Mouse (Mus musculus) embryonic facial prominence, embryonic 10.5 days (tissue): ENCODE measurements at regions not wholly inside any gene's neighbourhood (a gene's known extent, or its start where the extent isn't known, plus 50 kb on each side); places are given as distances from the start of the nearest gene placed in this dataset.

Experiments used
- DNase-seq: peaks from one replicate; pipeline ENCODE4 v3.0.0-alpha.2; 2017; ENCODE audit warnings: low spot score
- H3K27ac ChIP-seq: fragments of 300-500 bp; sonication (generic); replicated peaks from 2 replicates; pipeline ENCODE4 v1.5.1; 2016; ENCODE audit warnings: mild to moderate bottlenecking
- H3K27me3 ChIP-seq: fragments of 300-500 bp; sonication (generic); replicated peaks from 2 replicates; pipeline ENCODE4 v1.6.1; 2016; ENCODE audit warnings: low read depth, mild to moderate bottlenecking; ENCODE audit not compliant: poor library complexity, severe bottlenecking
- H3K36me3 ChIP-seq: fragments of 300-500 bp; sonication (generic); replicated peaks from 2 replicates; pipeline ENCODE4 v1.6.1; 2016; ENCODE audit warnings: mild to moderate bottlenecking, moderate library complexity
- H3K4me1 ChIP-seq: fragments of 300-500 bp; sonication (generic); 2 replicates; pipeline ENCODE4 v1.6.1; 2016
- H3K4me3 ChIP-seq: fragments of 300-500 bp; sonication (generic); 2 replicates; pipeline ENCODE4 v1.5.1; 2016; ENCODE audit warnings: mild to moderate bottlenecking, moderate library complexity
- H3K9me3 ChIP-seq: fragments of 300-500 bp; sonication (generic); 2 replicates; pipeline ENCODE4 v1.6.1; 2016; ENCODE audit warnings: mild to moderate bottlenecking
- WGBS: fragments of 180-500 bp; shearing (Covaris S2); methylation state at CpG from one replicate; pipeline ENCODE4 v1.1.7; 2016; 5-methylcytosine and 5-hydroxymethylcytosine counted together

DNA sequence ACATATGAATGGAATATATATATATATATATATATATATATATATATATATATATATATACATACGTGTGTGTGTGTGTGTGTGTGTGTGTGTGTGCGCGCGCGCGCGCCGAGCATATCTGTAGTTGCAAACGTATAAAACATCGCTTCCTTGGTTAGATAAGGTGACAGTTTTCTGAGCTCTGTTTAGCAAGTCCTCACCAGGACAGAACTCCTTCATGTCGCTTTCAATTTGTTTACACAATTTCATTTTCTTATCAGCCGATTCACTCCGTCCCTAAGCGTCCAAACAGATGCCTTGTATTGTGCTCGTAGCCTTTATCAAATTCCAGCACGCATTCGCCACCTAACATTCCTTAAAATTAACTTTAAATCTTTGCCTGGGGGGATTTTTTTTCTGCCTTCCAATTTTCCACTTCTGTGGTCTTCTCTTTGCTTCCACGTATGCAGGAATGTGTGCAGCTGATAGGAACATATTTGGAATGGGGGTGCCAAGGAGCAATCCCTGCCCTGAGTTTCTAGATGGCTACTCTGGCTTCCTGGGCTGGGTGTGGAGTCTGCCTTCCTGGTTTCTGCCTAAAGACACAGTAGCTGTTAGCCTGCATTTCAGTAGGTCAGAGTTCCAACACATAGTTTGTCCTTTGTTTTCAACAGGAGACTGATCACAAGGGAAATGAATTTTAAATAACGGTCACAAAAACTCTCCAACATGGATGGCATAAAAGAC lies 575.7 kb downstream of the Robo2 start:
- Histone ChIP-seq H3K4me1 (no peaks in the 10 kb centered on the region), H3K36me3 (no peaks in the 10 kb centered on the region), H3K27ac (no peak overlapping the region), H3K9me3 (no peaks in the 10 kb centered on the region; the same call in 1 of the 2 replicates), H3K27me3 (no peaks in the 10 kb centered on the region), H3K4me3 (no peak overlapping the region)
- no peak for DNase-seq
- 79% methylated on average over 19 of the region's 19 CpGs for WGBS

DNA sequence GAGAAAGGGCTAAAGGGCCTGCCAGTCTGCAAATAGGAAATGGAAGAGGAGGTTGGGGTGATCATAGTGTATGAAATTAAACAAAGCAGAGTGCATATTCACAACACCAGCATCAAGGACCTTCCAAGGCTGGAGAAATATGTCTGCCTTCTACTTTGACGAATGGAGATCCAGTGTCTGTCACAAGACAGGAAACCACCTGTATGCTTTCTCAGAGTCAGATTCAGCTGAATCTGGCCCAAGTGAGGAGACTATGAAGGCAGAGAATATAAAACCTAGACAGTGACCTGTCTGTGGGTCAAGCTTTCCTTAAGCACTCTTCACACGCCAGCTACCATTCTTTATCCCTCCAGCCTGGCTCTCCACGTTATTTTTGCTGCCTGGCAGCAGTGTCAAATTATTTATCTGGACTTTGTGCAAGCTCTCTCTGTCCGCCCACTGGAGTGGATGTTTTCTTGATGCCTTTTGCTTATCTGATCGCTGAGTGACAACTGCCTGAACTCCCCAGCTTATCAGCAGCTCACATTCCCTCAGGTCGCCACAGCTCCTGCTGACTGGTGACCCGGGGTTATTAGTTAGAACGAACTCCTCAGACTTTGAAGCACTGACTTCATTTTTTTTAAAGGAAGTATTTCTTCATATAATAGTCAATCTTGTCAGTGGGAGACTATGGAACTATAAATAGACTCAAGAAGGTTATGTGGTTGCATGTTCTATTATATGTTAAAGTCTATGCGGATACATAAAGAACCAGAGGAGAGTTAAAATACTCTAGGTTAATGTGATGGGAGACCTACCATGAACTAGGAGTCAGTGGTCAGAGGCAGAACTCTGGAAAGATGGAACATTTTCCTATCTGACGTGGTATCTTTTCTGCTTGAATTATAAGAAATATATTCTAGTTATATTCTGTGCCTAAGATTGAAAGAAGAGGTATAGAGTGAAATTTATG lies 590.0 kb downstream of the Robo2 start:
- Histone ChIP-seq H3K4me3 (no peak overlapping the region), H3K27ac (no peak overlapping the region), H3K9me3 (no peaks in the 10 kb centered on the region), H3K27me3 (no peaks in the 10 kb centered on the region), H3K36me3 (no peaks in the 10 kb centered on the region), H3K4me1 (no peaks in the 10 kb centered on the region)
- DNase-seq: no peak
- WGBS: 63% methylated on average over 10 of the region's 10 CpGs

DNA sequence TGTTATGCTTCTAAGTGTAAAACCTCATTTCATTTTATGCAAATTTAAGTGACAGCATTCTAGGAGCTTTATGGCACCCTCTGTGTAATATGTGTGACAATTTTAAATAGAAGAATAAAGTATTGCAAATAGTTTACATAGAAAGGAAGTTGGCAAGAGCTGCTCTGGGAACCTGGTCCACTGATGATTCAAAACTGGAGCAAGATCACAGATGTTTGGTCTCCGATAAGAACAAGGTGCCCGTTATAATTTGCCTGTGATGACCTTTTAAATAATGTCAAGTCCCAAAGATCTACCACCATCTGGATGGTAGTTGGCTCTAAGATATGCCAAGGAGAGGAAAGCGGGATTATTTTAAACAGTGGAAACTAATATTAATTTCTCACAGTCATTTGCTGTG lies 607.1 kb downstream of the Robo2 start:
- H3K9me3 ChIP-seq: 0 out of 2 replicates have a peak, but pooled peaks cover under 1% of the 10 kb centered on the region
- no peak overlapping the region for H3K4me3 ChIP-seq
- H3K27ac ChIP-seq: no peak overlapping the region
- WGBS: 89% methylated on average over 3 of the region's 3 CpGs
- no peaks in the 10 kb centered on the region for H3K27me3 ChIP-seq
- no peaks in the 10 kb centered on the region for H3K36me3 ChIP-seq
- no peak for DNase-seq
- no peaks in the 10 kb centered on the region for H3K4me1 ChIP-seq

DNA sequence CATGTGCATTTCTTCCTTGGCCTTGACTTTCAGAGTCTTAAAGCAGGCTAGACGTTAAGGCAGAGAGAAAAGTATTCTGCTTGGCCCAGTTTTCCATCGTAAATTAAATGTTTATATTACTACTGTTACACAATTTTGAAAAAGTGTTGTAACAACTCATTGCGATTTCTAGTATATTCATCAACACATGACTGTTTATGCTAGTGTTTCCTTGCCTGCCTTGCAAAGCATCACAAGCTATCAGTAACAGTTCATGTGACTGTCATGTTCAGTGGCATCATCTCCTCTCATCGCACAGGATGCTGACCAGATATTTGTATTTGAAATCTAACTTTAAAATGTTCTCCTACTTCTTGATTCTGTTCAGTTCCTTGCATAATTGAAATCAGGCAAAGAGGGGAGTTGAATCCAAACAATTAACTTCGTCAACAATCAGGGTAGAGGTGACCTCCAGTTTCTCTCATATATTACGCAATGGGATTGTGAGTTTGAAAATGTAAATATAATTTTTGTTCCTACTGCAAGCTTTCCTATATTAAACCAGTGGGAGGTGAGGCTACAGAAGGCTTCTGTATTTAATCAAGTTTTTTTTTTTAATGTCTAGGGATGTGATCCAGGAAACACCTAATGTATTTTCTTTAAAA lies 615.0 kb downstream of the Robo2 start:
- Histone ChIP-seq H3K4me1 (no peaks in the 10 kb centered on the region), H3K9me3 (no peaks in the 10 kb centered on the region), H3K4me3 (no peak overlapping the region), H3K27ac (no peak overlapping the region), H3K36me3 (no peaks in the 10 kb centered on the region), H3K27me3 (no peaks in the 10 kb centered on the region)
- DNase-seq: no peak
- 89% methylated on average over 6 of the region's 6 CpGs for WGBS

DNA sequence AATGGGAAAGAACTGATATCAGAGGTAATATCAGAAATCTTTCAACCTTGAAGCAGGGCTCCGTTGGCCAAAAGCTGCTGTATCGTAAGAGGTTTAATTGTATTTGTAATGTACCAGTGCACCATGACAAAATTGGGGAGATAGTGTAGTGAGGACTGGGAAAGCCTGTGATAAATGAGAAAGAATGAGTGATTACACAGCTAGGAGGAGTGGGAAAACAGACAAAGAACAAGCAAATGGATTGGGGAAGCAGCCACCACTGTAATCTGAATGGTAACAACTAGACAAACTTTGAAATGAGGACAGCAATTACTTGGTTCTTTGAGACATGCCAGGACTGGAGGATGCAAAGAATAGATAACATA lies 626.6 kb downstream of the Robo2 start:
- Histone ChIP-seq H3K27me3 (no peaks in the 10 kb centered on the region), H3K9me3 (no peaks in the 10 kb centered on the region), H3K27ac (no peak overlapping the region), H3K4me3 (no peak overlapping the region), H3K36me3 (no peaks in the 10 kb centered on the region), H3K4me1 (no peaks in the 10 kb centered on the region)
- no peak for DNase-seq
- 93% methylated on average over 2 of the region's 2 CpGs for WGBS

DNA sequence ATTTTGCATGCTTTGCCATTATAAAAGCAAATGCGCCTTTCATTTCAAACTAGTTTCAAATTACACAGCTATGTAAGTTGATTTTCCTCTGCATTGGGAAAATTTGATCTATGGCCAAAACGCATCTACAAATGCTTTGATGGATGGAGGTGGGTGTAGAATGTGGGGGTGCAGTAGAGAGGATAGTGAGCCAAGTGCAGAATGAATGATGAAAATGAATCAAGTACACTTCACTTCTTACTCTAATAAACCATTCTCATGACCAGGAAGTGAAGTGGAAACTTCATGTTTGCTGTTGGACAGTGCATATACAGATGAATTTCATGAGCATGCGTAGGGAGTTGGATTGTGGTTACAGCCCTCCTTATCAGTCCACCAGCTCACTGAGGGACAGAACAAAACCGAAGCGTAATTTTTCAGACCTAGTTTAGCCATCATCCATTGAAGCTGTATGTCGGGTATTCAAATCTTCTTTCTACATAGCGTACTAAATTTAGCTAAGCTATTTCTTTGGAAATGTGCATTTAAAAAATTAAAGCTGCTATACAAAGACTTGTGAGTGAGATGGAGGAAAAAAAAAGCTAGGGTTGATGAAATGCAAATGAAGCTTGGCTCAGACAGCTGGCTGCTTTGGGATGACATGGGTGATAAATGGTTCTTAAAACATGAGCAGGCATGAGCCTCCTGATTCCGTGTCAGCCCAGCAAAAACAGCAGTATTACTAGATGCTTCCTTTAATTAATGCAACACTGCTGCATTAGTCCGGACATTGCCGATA lies 627.1 kb downstream of the Robo2 start:
- Histone ChIP-seq H3K36me3 (no peaks in the 10 kb centered on the region), H3K4me1 (no peaks in the 10 kb centered on the region), H3K27me3 (no peaks in the 10 kb centered on the region), H3K4me3 (no peak overlapping the region), H3K9me3 (no peaks in the 10 kb centered on the region), H3K27ac (no peak overlapping the region)
- WGBS: 91% methylated on average over 10 of the region's 10 CpGs
- no peak for DNase-seq

DNA sequence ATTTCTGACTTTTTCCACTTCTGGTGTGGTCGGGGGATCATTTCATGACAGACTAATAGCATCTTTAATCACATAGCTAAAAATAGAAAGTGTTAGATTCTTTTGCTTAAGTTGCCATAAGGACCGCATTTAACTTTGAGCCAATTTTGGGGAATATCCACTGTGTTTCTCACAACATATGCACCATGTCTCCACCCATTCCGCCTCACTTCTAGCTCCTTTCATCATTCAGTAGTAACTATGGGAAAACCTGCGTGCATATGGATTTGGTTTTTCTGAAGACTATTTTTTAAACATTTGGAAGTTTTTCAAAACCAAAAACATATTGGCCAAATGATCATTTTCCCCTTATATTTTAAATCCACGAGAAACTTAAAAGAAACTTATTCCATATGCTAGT lies 639.2 kb downstream of the Robo2 start:
- no peak for DNase-seq
- Histone ChIP-seq H3K9me3 (no peaks in the 10 kb centered on the region), H3K27me3 (no peaks in the 10 kb centered on the region), H3K27ac (no peak overlapping the region), H3K4me3 (no peak overlapping the region), H3K4me1 (no peaks in the 10 kb centered on the region), H3K36me3 (no peaks in the 10 kb centered on the region)
- 84% methylated on average over 5 of the region's 5 CpGs for WGBS

DNA sequence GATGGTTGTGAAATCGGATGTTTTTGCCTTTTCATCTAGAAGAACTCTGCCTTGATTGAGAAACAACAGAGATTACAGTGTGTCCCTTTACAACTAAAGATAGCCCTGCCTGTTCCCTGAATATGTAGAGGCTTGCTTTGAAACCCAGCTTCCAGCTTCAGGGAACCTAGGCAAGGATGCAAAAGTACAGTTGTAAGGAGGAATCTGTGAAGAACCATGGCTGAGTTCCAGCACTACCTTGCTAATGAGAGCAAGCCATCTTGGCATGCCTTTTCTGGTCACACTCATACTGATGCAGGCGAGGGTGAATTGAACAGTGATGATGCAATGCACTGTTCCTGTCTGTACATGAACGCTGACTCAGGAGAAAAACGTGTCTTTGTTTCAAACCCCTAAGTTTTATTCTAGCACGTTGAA lies 641.2 kb downstream of the Robo2 start:
- H3K4me1 ChIP-seq: no peaks in the 10 kb centered on the region
- H3K27ac ChIP-seq: no peak overlapping the region
- no peak for DNase-seq
- no peaks in the 10 kb centered on the region for H3K27me3 ChIP-seq
- H3K36me3 ChIP-seq: no peaks in the 10 kb centered on the region
- no peaks in the 10 kb centered on the region for H3K9me3 ChIP-seq
- no peak overlapping the region for H3K4me3 ChIP-seq
- WGBS: 81% methylated on average over 5 of the region's 5 CpGs

DNA sequence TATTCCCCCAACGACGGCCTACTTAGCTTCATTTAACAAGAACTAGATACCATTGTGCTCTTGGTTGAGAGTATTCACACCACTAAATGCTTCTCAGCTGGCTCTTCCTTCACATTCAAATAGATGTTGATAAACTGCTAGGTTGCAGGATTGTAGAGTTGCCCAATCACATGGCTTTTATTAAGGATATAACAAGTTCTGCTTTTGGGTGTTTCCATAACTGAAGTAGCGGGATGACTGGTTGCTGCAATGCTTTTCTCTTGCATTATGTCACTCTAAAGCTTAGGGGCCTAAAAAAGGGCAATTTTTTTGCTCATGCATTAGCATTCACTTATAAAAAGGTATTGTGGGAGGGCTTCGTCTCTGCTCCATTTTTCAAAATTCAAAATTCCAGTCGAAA lies 641.9 kb downstream of the Robo2 start:
- H3K4me3 ChIP-seq: no peak overlapping the region
- no peaks in the 10 kb centered on the region for H3K4me1 ChIP-seq
- no peak overlapping the region for H3K27ac ChIP-seq
- DNase-seq: no peak
- no peaks in the 10 kb centered on the region for H3K9me3 ChIP-seq
- WGBS: 92% methylated on average over 5 of the region's 5 CpGs
- H3K27me3 ChIP-seq: no peaks in the 10 kb centered on the region
- H3K36me3 ChIP-seq: no peaks in the 10 kb centered on the region

DNA sequence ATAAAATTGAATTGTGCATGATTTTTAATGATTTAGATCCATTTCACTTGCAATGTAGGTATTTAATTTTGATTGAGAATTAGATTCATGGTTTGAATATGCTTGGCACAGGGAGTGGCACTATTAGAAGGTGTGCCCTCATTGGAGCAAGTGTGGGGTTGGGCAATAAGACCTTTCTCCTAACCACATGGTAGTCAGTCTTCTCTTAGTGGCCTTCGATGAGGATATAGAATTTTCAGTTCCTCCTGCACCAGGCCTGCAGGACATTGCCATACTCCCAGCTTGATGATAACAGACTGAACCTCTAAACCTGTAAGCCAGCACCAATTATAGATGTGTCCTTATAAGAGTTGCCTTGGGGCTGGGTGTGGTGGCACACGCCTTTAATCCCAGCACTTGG lies 642.9 kb downstream of the Robo2 start:
- WGBS: 93% methylated on average over 2 of the region's 2 CpGs
- Histone ChIP-seq H3K4me3 (no peak overlapping the region), H3K27me3 (no peaks in the 10 kb centered on the region), H3K9me3 (no peaks in the 10 kb centered on the region), H3K27ac (no peak overlapping the region), H3K36me3 (no peaks in the 10 kb centered on the region), H3K4me1 (no peaks in the 10 kb centered on the region)
- DNase-seq: no peak

DNA sequence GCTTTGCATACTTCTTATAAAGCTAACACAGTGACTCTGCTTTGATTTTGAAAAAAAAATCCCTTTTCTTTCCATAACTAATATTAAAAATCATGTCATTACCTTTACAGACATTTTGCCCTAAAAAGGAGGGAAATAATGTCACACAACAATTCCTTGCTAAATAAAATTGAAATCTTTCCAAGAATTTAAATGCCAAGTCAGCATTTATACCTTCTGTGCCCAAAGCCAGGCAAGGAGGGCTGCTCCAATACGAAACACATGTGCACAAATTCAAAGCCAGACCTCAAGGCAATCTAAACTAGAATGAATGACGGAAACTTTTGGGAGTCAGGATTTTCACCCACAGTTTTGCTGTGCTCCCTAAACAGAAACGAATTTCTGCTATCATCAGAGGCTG lies 646.4 kb downstream of the Robo2 start:
- no peaks in the 10 kb centered on the region for H3K4me1 ChIP-seq
- no peak overlapping the region for H3K27ac ChIP-seq
- 72% methylated on average over 3 of the region's 3 CpGs for WGBS
- no peak overlapping the region for H3K4me3 ChIP-seq
- no peak for DNase-seq
- H3K36me3 ChIP-seq: no peaks in the 10 kb centered on the region
- no peaks in the 10 kb centered on the region for H3K27me3 ChIP-seq
- H3K9me3 ChIP-seq: no peaks in the 10 kb centered on the region

DNA sequence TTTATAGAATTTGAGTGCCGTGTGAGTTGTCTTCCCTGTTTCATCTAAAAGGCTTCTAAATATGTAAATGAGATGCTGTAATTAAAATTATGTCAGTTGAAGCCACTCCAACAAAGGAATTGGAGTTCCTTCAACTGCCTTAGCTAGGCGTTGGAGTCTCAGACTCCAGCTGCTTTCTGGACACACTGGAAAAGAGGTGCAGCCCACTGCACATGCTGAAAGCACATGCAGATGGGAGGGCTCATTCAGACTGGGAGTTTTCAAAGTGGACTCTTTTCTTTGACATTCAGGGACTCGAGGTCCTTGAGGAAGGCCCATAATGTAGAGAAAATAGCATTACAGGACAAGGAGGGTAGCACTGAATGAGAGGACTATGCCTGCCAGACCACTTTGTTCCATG lies 650.7 kb downstream of the Robo2 start:
- 77% methylated on average over 3 of the region's 3 CpGs for WGBS
- H3K4me3 ChIP-seq: no peak overlapping the region
- DNase-seq: no peak
- H3K4me1 ChIP-seq: 0 out of 2 replicates have a peak, but pooled peaks cover 3% of the 10 kb centered on the region
- H3K9me3 ChIP-seq: no peaks in the 10 kb centered on the region
- H3K36me3 ChIP-seq: no peaks in the 10 kb centered on the region
- no peak overlapping the region for H3K27ac ChIP-seq
- no peaks in the 10 kb centered on the region for H3K27me3 ChIP-seq
